Mouse (Mus musculus): ENCODE data around the gene Pinlyp. TPM values are rescaled to one million over a fixed set of nuclear protein-coding genes. Genes with fewer than 3 reads are reported as not detected.

The Pinlyp gene
- polyA plus RNA-seq, 1 experiment from 2014 or later: 0.28 TPM

Other genes with a start within 250 kb of the Pinlyp start
- 33.7 and 40.7 TPM in 2 replicates for gene Zfp61, start 244.9 kb downstream of the Pinlyp start, polyA plus RNA-seq (2014; fragmentation: Nextera tagmentation; extraction: Ambion mirVana)
- gene Zfp94, start 229.5 kb downstream of the Pinlyp start, polyA plus RNA-seq (2014; fragmentation: Nextera tagmentation; extraction: Ambion mirVana): 20.5 and 21.6 TPM in 2 replicates
- 0.20 TPM in 1 of 2 replicates, not detected in the other for gene Tescl, start 212.2 kb downstream of the Pinlyp start, polyA plus RNA-seq (2014; fragmentation: Nextera tagmentation; extraction: Ambion mirVana)
- gene Lypd5, start 196.9 kb downstream of the Pinlyp start, polyA plus RNA-seq (2014; fragmentation: Nextera tagmentation; extraction: Ambion mirVana): not detected in 2 replicates
- gene Kcnn4, start 175.9 kb downstream of the Pinlyp start, polyA plus RNA-seq (2014; fragmentation: Nextera tagmentation; extraction: Ambion mirVana): 0.09 and 0.53 TPM in 2 replicates
- gene Smg9, start 146.5 kb downstream of the Pinlyp start, polyA plus RNA-seq (2014; fragmentation: Nextera tagmentation; extraction: Ambion mirVana): 23.4 and 26.1 TPM in 2 replicates
- not detected in 2 replicates for gene Irgc1, start 93.8 kb downstream of the Pinlyp start, polyA plus RNA-seq (2014; fragmentation: Nextera tagmentation; extraction: Ambion mirVana)
- gene Plaur, start 83.6 kb downstream of the Pinlyp start, polyA plus RNA-seq (2014; fragmentation: Nextera tagmentation; extraction: Ambion mirVana): 1.4 and 2.0 TPM in 2 replicates
- 26.3 and 29.0 TPM in 2 replicates for gene Cadm4, start 64.1 kb downstream of the Pinlyp start, polyA plus RNA-seq (2014; fragmentation: Nextera tagmentation; extraction: Ambion mirVana)
- gene Zfp428, start 39.1 kb downstream of the Pinlyp start, polyA plus RNA-seq (2014; fragmentation: Nextera tagmentation; extraction: Ambion mirVana): 178 and 205 TPM in 2 replicates
- 0.20 and 0.45 TPM in 2 replicates for gene AC161166.1, start 33.7 kb downstream of the Pinlyp start, polyA plus RNA-seq (2014; fragmentation: Nextera tagmentation; extraction: Ambion mirVana)
- 19.5 and 25.1 TPM in 2 replicates for gene Irgq, start 15.4 kb downstream of the Pinlyp start, polyA plus RNA-seq (2014; fragmentation: Nextera tagmentation; extraction: Ambion mirVana)
- gene Xrcc1, start 171 bp upstream of the Pinlyp start, polyA plus RNA-seq (2014; fragmentation: Nextera tagmentation; extraction: Ambion mirVana): 65.1 and 66.6 TPM in 2 replicates
- 22.6 and 23.2 TPM in 2 replicates for gene Ethe1, start 41.4 kb upstream of the Pinlyp start, polyA plus RNA-seq (2014; fragmentation: Nextera tagmentation; extraction: Ambion mirVana)
- 3.3 and 6.6 TPM in 2 replicates for gene Zfp575, start 41.5 kb upstream of the Pinlyp start, polyA plus RNA-seq (2014; fragmentation: Nextera tagmentation; extraction: Ambion mirVana)
- gene Phldb3, start 64.6 kb upstream of the Pinlyp start, polyA plus RNA-seq (2014; fragmentation: Nextera tagmentation; extraction: Ambion mirVana): not detected in 2 replicates
- gene Lypd3, start 90.4 kb upstream of the Pinlyp start, polyA plus RNA-seq (2014; fragmentation: Nextera tagmentation; extraction: Ambion mirVana): 0.20 and 0.21 TPM in 2 replicates
- not detected in 2 replicates for gene Tex101, start 130.6 kb upstream of the Pinlyp start, polyA plus RNA-seq (2014; fragmentation: Nextera tagmentation; extraction: Ambion mirVana)
- gene BC049730, start 163.1 kb upstream of the Pinlyp start, polyA plus RNA-seq (2014; fragmentation: Nextera tagmentation; extraction: Ambion mirVana): not detected in 2 replicates
- not detected in 2 replicates for gene Gm4763, start 180.8 kb upstream of the Pinlyp start, polyA plus RNA-seq (2014; fragmentation: Nextera tagmentation; extraction: Ambion mirVana)
- 0.19 and 0.63 TPM in 2 replicates for gene Cd177, start 214.2 kb upstream of the Pinlyp start, polyA plus RNA-seq (2014; fragmentation: Nextera tagmentation; extraction: Ambion mirVana)
- gene Ceacam10, start 231.1 kb upstream of the Pinlyp start, polyA plus RNA-seq (2014; fragmentation: Nextera tagmentation; extraction: Ambion mirVana): not detected in 2 replicates

Data from forebrain, embryonic 14.5 days (tissue).